Mouse (Mus musculus) MEL (cell line): ENCODE data around the gene Cep170b.
A peak's percentile ranks its signal among the peaks of the same experiment; 100 is the strongest.

Source experiments
- CHD1 ChIP-seq: IDR thresholded peaks from 2 replicates; pipeline ENCODE4 v1.6.1; 2012; ENCODE audit warnings: low read depth, mild to moderate bottlenecking, inconsistent platforms, low read length, improper control_type of control experiment
- CHD2 ChIP-seq: IDR thresholded peaks from 2 replicates; pipeline ENCODE4 v1.6.1; 2011; ENCODE audit warnings: low read length, improper control_type of control experiment
- CTCF ChIP-seq, 3 experiments: IDR thresholded peaks in 2 of 3; conservative IDR thresholded peaks in 1 of 3; 2 replicates each; pipeline ENCODE4 v1.5.1; 2011 to 2012; ENCODE audit warnings: low read length in 3 of 3, low read depth in 2 of 3, mild to moderate bottlenecking in 2 of 3, improper control_type of control experiment in 1 of 3, inconsistent platforms in 1 of 3, mixed read lengths in 1 of 3, moderate library complexity in 1 of 3; ENCODE audit not compliant: control insufficient read depth in 1 of 3, insufficient read depth in 1 of 3, poor library complexity in 1 of 3, severe bottlenecking in 1 of 3
- E2F4 ChIP-seq: IDR thresholded peaks from 2 replicates; pipeline ENCODE4 v1.6.1; 2011; ENCODE audit warnings: low read depth, low read length, improper control_type of control experiment, borderline replicate concordance
- ELF1 ChIP-seq: IDR thresholded peaks from 2 replicates; pipeline ENCODE4 v1.6.1; 2014; ENCODE audit warnings: low read depth, mild to moderate bottlenecking, inconsistent platforms, low read length, improper control_type of control experiment, moderate library complexity
- EP300 ChIP-seq, 2 experiments: IDR thresholded peaks; 2 replicates each; pipeline ENCODE4 v1.6.1; 2011; ENCODE audit warnings: improper control_type of control experiment in 2 of 2, low read length in 2 of 2, low read depth in 1 of 2, mild to moderate bottlenecking in 1 of 2
- MYC ChIP-seq: IDR thresholded peaks from 2 replicates; pipeline ENCODE4 v1.6.1; 2011; ENCODE audit warnings: low read depth, mild to moderate bottlenecking, low read length, improper control_type of control experiment, moderate library complexity
- NRF1 ChIP-seq: IDR thresholded peaks from 2 replicates; pipeline ENCODE4 v1.6.1; 2014; ENCODE audit warnings: low read depth, mild to moderate bottlenecking, inconsistent platforms, low read length, improper control_type of control experiment, moderate library complexity; ENCODE audit not compliant: poor library complexity, insufficient read depth, severe bottlenecking
- POLR2A ChIP-seq, 2 experiments: IDR thresholded peaks; 2 replicates each; pipeline ENCODE4 v1.6.1; 2011 to 2012; ENCODE audit warnings: low read length in 2 of 2, mild to moderate bottlenecking in 2 of 2, control low read depth in 1 of 2, improper control_type of control experiment in 1 of 2, low read depth in 1 of 2, moderate library complexity in 1 of 2; ENCODE audit not compliant: control insufficient read depth in 1 of 2, insufficient read depth in 1 of 2, poor library complexity in 1 of 2
- POLR2AphosphoS5 ChIP-seq: IDR thresholded peaks from 2 replicates; pipeline ENCODE4 v1.6.1; 2012; ENCODE audit warnings: low read depth, borderline replicate concordance, mild to moderate bottlenecking, inconsistent platforms, low read length, moderate library complexity, mixed read lengths
- USF1 ChIP-seq: IDR thresholded peaks from 2 replicates; pipeline ENCODE4 v1.6.1; 2014; ENCODE audit warnings: low read depth, mild to moderate bottlenecking, inconsistent platforms, low read length, improper control_type of control experiment, moderate library complexity

DNA sequence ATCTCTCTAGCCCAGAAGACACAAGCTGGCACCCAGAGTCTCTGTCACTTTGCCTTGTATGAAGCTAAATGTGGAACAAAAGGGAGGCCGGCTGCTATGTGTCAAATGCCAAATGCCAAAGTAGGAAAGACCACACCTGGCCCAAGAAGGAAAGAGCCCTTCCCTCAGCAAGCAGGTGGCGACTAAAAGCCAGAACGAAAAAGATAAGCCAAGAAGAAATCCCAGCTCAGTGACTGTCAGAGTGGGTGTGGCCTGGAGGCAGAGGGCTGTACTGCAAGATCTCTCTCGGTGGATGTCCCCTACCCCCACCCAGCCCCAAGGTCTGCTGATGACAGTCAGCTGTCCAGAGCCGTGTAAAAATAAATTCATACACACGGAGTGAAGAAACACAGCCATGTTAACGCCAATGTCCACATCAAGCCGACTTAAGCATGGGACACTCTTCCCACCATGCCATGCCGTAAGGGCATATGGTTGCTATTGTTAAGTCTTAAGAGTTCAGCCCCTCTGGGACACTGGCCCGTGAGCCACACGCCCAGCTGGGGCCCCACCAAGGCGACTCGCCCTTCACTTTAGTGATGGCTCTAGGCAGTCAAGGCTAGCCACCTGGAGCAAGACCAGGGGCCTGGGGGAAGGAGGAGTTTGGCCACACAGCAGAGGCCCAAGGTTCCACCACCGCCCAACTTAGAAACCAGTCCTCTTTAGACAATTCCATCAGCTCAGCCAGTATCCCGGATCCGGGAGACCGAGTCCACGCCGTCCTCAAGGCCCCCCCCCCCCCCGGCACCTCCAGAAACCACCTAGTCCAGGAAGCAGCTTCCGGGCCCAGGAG is 47.3 kb upstream of the Cep170b start:
- TF ChIP-seq EP300 (IDR thresholded peaks at IDR 0.05; ENCODE audit: low read depth in 1 of 2, low read length in 2 of 2), result peak; percentile 12 to 23; a peak in 2 of 4 replicates
- TF ChIP-seq E2F4, result no peak
- TF ChIP-seq POLR2AphosphoS5, result no peak
- TF ChIP-seq POLR2A (IDR thresholded peaks at IDR 0.05; ENCODE audit: control insufficient read depth in 1 of 2, insufficient read depth in 1 of 2, low read depth in 1 of 2, low read length in 2 of 2, poor library complexity in 1 of 2), result peak in 1 of 2 experiments; percentile 39; a peak in 1 of 4 replicates
- TF ChIP-seq CHD2, result no peak
- TF ChIP-seq NRF1, result no peak
- peak; percentile 32; the same call in 1 of the 2 replicates for TF ChIP-seq ELF1
- peak; percentile 58; the same call in 1 of the 2 replicates for TF ChIP-seq CHD1
- peak; percentile 15; the same call in 1 of the 2 replicates for TF ChIP-seq USF1
- peak; percentile 61; the same call in 1 of the 2 replicates for TF ChIP-seq MYC
- TF ChIP-seq CTCF (IDR thresholded peaks at IDR 0.05 in 2 of 3, conservative IDR thresholded peaks at IDR 0.05 in 1 of 3; ENCODE audit: control insufficient read depth in 1 of 3, insufficient read depth in 1 of 3, low read depth in 2 of 3, low read length in 3 of 3, poor library complexity in 1 of 3, severe bottlenecking in 1 of 3), result 0 out of 6 replicates have a peak, but pooled peaks of 1 of the 3 experiments have one; percentile 8
